Mouse (Mus musculus) liver (tissue): ENCODE data around the gene Strn4.

Experiments used
- DNase-seq: peaks from one replicate; pipeline ENCODE4 v3.0.0-alpha.2; 2020; ENCODE audit warnings: mixed read lengths

The Strn4 gene

DNA sequence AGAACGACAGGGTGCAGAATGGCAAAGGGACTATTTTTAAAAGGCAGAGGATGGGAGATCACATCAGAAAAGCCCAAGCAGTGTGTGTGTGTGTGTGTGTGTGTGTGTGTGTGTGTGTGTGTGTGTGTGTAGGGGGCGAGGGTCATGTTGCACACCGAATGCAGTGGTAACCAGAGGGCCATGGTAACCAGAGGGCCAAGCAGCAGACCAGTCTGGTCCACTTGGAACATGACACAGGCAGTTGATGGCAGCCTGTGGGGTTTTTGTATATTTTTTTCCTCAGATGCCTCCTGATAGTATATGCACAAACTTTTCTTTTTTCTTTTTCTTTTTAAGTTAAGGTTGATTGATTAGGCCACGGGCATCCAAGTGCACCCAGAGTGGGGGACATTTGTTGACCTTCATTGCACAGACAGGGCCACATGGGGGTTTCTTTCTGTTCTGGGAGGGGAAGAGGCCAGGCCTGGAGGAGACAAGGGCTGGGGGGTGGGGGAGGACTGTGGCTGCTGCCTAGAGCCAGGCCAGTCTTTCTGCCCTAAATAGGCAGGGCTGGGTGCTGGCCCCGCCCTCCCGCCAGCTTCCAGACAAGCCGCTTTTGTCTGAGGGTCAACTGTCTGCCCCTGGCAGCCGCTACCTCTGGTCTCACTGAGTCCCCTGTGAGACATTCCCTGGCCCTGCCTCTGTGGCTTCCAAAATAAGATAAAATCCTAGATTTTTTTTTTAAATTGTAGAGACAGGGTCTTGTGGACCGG is 64.3 kb downstream of the Strn4 start:
- DNase-seq: peak; percentile 56

DNA sequence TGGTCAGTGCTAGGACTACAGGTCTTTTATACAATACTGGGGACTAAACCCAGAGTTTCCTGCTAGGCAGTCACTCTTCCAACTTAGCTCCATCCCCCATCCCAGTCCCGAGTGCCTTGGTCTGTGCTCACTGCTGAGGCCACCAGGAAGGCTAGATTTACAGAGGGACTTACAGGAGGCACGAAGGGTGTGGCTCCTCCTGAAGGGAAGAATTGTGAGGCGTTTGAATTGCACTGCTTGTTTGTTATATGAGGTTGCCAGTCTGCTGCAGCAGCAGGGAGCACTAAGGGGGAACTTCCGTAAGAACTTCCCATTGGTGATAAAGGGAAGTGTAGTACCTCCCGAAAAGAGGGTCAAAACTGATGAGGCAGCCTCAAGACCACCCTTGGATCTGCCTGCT is 64.9 kb downstream of the Strn4 start:
- DNase-seq: no peak

DNA sequence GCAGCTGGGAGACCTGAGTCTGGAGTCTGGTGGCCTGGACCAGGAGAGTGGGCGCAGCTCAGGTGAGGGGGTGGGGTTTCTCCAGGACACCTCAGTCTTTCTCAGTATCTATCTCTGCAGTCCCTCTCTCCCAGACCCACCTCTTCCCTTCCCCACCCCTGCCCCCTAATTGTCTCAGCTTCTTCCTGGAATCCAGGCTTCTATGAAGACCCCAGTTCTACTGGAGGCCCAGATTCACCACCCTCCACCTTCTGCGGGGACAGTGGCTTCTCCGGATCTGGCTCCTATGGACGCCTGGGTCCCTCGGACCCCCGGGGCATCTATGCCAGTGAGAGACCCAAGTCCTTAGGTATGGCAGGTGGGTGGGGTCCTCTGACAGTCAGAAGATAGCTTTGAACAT is 67.5 kb downstream of the Strn4 start:
- no peak for DNase-seq

DNA sequence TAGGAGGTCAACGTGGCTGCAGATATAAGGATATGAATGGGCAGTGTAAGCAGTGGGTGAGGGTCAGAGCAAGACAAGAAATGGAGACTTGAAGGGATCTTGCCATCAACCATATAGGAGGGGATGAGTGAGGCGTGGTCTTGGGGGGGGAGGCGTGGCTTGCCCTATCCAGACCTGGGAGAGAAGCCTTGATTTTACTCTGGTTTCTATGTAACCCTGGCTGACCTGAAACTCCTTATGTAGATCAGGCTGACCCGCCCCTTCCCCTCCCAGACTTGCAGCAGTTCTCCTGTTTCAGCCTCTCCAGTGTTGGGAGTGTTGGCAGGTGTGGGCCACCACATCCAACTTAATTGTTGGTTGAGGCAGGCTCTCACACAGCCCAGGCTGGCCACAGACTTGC is 68.6 kb downstream of the Strn4 start:
- DNase-seq: no peak

DNA sequence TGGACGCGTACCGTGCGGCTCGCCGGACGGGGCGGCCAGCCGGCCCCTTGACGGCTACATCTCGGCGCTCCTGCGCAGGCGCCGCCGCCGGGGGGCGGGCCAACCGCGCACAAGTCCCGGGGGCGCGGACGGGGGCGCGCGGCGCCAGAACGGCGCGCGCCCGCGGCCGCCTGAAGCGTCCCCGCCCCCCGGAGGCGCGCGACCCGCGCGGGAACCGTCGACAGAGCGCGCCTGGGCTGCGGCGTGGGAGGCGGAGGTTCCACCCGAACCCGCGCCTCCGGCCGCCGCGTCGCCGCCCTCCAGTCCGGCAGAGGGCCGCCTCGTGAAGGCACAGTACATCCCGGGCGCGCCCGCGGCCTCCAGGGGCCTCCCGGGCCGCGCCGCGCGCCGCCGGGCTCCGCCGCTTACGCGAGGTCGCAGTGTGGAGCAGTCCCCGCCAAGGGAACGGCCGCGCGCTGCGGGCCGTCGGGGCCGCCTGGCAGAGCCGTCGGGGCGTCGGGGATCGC is 69.6 kb downstream of the Strn4 start:
- DNase-seq: no peak

DNA sequence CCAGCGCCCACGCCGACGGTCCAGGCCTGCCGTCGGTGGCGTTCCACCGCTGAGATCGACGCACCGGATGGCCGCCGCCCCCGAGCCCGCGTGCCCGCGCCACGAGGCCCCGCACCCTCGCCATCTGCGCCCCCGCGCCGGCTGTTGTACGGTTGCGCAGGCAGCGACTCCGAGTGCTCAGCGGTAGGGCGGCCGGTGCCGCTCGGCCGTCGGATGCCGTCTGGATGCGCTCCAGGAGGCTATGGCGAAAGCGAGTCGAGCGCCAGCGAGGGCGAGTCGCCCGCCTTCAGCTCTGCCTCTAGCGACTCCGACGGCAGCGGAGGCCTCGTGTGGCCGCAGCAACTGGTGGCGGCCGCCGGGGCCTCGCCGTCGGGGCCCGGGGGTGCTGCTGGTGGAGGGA is 70.2 kb downstream of the Strn4 start:
- DNase-seq: no peak
